Mouse (Mus musculus): ENCODE measurements around the gene Gapvd1.

The Gapvd1 gene

DNA sequence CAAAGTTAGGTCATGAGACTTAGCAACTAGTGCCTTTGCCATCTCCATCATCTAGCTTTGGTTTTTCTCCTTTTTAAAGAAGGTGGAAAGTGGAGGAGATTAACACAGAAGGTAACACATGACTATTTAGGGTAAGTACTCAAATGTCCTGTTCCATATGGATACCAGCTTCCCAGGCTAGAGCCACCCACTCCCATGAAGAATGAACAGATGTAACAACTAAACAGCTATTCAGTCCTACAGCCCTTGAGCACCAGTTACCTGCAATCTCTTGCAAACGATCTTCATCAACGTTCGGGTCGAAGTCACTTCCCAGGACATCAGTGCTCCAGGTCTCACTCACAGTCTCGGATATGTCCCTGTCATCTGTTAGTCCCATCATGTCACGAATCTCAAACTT is 43.1 kb downstream of the Gapvd1 start:
- DNase-seq (ENCODE audit: low spot score in 2 of 2), result no peak

- no peak for DNase-seq (ENCODE audit: low spot score in 2 of 2)
Observed at GRCm38 (mm10) chr2:34708675-34709074, 46.4 kb downstream of the Gapvd1 start.

DNA sequence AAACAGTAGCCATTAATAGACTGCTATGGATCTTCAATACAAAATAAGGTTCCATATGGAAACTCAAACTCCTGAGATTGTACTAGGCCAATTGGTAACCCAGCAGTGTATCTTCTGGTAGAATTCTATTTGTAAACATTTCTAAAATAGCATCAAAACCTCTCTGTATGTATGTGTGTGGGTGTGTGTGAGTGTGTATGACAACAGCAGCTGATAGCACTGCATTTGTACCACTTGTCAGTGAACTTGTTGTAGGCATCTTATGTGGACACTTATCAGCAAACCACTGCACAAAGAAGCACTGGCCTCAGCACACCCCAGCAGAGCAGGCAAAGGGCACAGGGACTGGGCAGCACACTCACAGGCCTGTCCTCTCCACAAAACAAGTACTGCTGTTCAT is 58.4 kb downstream of the Gapvd1 start:
- no peak for DNase-seq (ENCODE audit: low spot score in 2 of 2)

GRCm38 (mm10) chr2:34692861-34693260 is 62.2 kb downstream of the Gapvd1 start:
- DNase-seq (ENCODE audit: low spot score in 2 of 2), result no peak

GRCm38 (mm10) chr2:34684076-34684870 is 70.8 kb downstream of the Gapvd1 start:
- DNase-seq (ENCODE audit: low spot score in 2 of 2), result no peak

DNA sequence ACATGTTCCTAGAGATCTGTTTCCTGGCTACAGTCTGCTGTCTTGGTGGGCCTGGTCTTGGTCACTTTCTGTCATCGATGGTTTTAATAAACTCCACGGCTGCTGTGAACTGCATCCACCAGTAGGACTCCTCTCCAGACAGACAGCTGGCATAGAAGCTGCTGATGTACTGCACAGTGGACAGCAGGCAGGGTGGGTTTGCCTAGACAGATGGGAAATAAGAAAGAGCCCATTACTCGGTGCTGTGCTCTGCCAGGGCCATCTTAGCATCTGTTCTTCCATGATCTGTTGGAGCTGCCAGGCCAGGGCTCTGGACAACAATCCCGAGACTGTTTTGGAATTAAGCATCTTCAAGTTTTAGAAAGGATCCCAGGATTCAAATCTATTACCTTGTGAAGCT is 77.1 kb downstream of the Gapvd1 start:
- no peak for DNase-seq (ENCODE audit: low spot score in 2 of 2)

DNA sequence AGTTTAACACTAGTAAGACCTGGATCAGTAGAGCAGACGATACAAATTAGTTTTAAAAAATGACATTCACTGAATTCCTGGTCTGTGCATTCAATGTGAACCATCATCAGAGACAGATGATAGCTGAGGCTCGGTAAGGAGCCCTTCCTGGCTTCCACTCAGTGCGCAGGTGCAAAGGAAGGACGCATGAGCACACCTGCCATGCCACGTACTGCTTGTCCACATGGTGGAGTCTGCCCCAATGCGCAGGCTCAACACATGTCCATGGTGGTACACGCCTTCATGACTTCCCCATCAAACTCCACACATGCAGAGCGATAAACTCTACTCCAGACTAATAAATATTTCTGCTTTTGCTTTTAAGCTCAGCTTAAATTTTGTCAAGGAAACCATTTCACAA is 78.0 kb downstream of the Gapvd1 start:
- no peak for DNase-seq (ENCODE audit: low spot score in 2 of 2)

DNA sequence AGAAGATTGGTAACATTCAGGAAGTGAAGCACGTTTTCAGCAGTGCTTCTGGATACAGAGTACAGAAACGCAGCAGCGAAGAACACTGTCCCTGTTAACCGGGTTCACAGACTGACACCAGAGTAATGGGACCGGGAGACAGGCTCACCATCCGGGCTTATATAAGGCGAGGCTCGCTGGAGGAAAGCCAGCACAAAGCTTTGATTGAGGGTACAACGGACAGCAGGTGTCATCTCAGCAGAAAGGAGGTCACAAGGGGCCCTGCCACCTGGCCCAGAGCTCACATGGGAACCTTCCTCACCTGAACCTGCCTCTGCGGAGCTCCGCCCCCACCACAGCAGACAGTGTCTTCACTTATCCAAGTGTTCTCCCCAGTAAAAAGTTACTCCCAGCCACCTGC is 81.2 kb downstream of the Gapvd1 start:
- no peak for DNase-seq (ENCODE audit: low spot score in 2 of 2)

DNA sequence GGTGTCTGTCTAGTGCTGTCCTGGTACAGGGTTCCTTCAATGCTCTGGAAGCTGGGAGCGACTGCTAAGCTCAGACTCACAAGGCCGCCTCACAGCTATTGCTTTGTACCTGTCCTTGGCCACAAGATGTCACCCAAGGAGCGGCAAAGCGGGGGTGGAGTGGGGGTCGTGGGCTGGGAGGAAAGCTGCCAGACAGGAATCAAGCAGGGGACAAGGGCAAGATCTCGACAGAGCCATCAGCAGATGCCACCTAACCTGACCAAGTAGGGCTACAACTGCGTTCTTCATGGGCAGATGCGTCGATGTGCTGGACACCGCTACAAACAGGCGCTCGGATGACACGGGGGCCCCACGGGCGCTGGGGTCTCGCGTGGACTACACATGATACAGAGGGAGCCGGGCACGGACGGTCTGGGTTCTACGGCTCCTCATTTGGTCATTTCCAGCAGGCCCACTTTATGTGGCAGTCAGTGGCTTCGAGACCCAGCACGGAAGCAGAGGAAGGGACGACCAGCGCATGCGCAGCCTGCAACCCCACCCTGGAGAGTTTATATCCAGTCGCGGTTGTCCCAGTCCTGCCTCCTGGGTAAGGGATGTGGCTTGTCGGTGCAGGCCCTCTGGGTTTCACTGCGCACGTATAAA is 83.5 kb downstream of the Gapvd1 start:
- peak; percentile 14 to 53 for DNase-seq (ENCODE audit: low spot score in 2 of 2)

DNA sequence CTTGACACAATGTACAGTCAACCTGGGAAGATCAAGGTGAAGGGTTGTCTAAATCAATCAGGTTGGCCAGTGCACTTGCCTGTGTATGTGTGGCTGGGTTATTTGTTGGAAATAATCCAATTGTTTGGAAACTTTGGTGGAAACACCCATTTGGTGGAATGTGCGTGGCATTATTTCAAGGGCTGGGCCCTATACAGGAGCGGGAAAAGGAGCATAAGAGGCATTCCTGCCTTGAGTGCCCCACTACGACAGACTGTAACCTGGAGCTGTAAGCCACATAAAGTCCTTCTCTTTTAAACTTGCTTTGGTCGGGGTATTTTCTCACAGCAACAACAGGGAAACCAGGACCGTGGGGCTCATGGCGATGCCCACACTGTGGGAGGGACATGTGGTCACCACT is 84.6 kb downstream of the Gapvd1 start:
- no peak for DNase-seq (ENCODE audit: low spot score in 2 of 2)

DNA sequence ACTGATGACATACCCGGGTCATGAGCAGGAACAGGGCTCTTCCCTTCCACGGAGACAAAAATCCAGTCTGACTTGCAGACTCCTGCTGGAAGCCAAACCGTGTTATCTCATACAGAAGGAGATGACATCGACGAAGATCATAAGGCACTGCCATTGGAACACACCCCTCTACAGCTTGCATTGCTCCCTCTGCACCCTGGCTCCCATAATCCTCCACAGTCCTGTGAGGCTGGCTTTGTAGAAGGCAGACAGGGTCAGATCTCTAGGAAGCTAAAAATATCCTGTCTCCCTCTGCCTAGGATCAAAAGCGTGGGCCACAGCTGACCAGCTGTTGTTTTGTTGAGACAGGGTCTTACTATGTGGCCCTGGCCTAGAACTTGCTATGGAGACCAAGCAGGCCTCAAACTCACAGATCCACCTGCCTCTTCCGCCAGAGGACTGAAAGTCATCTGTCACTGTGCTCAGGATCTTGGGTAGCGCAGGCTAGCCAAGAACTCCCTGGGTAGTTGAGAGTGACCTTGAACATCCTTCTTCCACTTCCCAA is 85.8 kb downstream of the Gapvd1 start:
- no peak for DNase-seq (ENCODE audit: low spot score in 2 of 2)

GRCm38 (mm10) chr2:34668440-34669191 is 86.4 kb downstream of the Gapvd1 start:
- DNase-seq (ENCODE audit: low spot score in 2 of 2), result no peak

DNA sequence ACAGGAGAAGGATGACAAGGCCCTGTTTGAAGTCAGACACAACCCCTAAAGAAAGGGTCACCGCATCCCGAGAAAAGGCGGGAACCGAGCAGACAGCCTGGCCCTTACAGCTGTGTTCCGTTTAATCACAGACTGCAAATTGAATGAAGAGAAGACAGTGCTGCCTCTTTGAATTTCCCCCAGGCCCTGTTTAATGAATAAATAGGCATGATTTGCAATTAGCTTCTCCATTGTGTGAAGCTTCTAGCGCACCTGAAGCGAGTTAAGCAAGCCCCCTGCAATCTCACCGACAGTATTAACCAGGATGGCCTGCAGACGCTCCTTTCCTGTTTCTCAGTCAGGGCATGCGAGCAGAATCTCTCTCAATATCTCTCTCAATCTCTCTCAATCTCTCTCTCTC is 87.2 kb downstream of the Gapvd1 start:
- DNase-seq (ENCODE audit: low spot score in 2 of 2), result no peak

GRCm38 (mm10) chr2:34647410-34647809 is 107.6 kb downstream of the Gapvd1 start:
- DNase-seq (ENCODE audit: low spot score in 2 of 2), result no peak

DNA sequence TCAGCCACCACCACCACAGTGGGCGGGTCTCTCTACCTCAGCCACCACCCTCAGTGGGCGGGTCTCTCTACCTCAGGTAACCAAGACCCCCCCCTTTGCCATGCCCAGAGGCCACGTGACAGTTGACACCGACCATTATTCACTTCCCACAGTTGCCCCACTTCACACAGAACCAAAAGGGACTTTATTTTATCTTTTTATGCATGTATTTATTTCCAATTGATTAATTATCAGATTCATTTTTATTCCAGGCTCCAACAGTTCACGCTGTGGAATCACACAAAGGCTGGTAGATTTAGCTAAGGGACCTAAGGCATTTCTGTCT is 108.5 kb downstream of the Gapvd1 start:
- no peak for DNase-seq (ENCODE audit: low spot score in 2 of 2)

- peak; percentile 65 to 76 for DNase-seq (ENCODE audit: low spot score in 2 of 2)
Observed at GRCm38 (mm10) chr2:34645851-34646540, 109.0 kb downstream of the Gapvd1 start.

DNA sequence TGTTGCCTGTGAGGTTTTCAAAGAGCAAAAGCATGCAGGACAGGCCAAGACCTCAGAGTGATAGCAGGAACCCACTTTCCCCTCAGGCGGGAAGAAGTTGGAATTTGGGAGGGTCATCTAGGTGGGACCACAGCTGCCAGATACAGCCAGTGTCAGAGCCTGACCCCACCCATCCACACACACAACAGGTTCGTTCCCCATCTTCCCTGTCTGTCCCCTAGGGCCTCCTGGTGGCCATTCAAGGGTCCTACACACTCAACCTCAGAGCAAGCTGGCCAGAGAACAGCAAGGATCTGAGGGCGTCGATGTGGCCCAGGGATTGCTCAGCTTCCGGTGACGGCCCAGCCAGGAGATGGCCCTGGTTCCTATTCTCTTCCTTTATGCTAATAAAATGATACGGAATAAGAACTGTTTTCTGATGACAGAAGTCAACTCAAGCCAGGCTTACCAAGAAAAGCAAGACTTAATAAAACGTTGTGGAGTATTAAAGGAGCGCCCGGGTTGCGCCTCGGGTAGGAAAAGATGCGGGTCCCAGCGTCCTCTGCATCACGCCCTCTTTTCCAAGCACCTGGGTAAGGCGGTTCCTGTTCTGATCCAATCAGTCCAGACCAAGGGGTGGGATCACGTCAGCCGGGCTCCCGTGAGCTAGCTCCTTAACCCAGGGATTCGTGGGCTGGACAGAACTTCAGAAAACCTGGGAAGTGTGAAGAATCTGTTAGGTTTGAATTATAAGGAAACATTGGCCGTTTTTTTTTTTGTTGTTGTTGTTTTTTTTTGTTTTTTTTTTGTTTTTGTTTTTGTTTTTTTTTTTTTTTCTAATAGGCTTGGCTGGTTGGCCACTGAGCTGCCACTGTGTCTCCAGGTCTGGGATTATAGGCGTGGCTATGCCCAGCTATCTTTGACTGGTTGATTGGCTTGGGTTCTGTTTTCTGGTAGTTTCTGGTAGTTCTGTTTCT is 110.2 kb downstream of the Gapvd1 start:
- DNase-seq (ENCODE audit: low spot score in 2 of 2), result no peak

- DNase-seq (ENCODE audit: low spot score in 2 of 2), result no peak
Observed at GRCm38 (mm10) chr2:34642351-34642750, 112.7 kb downstream of the Gapvd1 start.

GRCm38 (mm10) chr2:34639725-34640124 is 115.3 kb downstream of the Gapvd1 start:
- DNase-seq (ENCODE audit: low spot score in 2 of 2), result no peak

- peak; percentile 73 to 85 for DNase-seq (ENCODE audit: low spot score in 2 of 2)
Observed at GRCm38 (mm10) chr2:34638955-34639650, 115.9 kb downstream of the Gapvd1 start.

All from urinary bladder, postnatal 36 days (tissue).